Comparison of ENCODE assay signal across 18 mouse cellular contexts in genomic region chr6:88205386-88205700, GRCm38 (mm10). TPM values are rescaled to one million over a fixed set of nuclear protein-coding genes. Genes with fewer than 3 reads are reported as not detected.
DNase-seq lines count a peak whose midpoint lies in the region; ATAC-seq lines count a peak whose summit lies in the region.
"Had no signal": no experiment of that assay in that cellular context is flagged by ENCODE, and none has a peak within 500 bp of the region (broad histone marks: within the 10 kb centered on the region; RNA-seq: fewer than 3 reads in every experiment).

No protein-coding gene starts in this region.

- ATAC-seq in cerebellum, adult (ENCODE audit: insufficient number of reproducible peaks, low FRiP score, low TSS enrichment), result no peak

- peak; percentile 59 to 78 for DNase-seq in cerebellum, postnatal 10 days
- DNase-seq in kidney, postnatal 10 days, result peak; percentile 41
- no peak for DNase-seq in kidney, adult 18-20 months
- peak; percentile 51 for DNase-seq in urinary bladder, postnatal 14 days (ENCODE audit: low spot score)
- no peak for DNase-seq in urinary bladder, adult 2 months (ENCODE audit: low spot score)
- no peak for DNase-seq in Muller cell, postnatal 12 days (ENCODE audit: inconsistent ontology term)
- DNase-seq in left cerebral cortex, adult 8-10 months (ENCODE audit: low spot score in 2 of 2), result no peak
- DNase-seq: B cell, adult 2 months; cerebellum, adult 11-12 months; gastrocnemius, postnatal 10 days; layer of hippocampus, postnatal 36 days; thymus, postnatal 14 days had no signal

RNA-seq across cellular contexts. Expression of gene Gata2, which starts 11.7 kb away (rescaled TPM):
- polyA plus RNA-seq in urinary bladder, adult 2 months (2012; rRNA removed), result 41.4 and 55.5 TPM in 2 replicates
- 1 to 10 TPM; 4.4 to 6.8 (median 6.2) TPM for total RNA-seq in left cerebral cortex, adult 8-10 months (2022)

RNA-seq across cellular contexts. Expression of gene Dnajb8, which starts 16.7 kb away (rescaled TPM):
- polyA plus RNA-seq in urinary bladder, adult 2 months (2012; rRNA removed), result not detected in 2 replicates
- not detected for total RNA-seq in left cerebral cortex, adult 8-10 months (2022)
- total RNA-seq: gastrocnemius, postnatal 10 days; heart, postnatal 10 days; layer of hippocampus, postnatal 36 days; liver, adult 2 months had no signal
- polyA plus RNA-seq: forebrain, embryonic 12.5 days; intestine, embryonic 14.5 days; liver, adult 2 months; neural tube, embryonic 11.5 days had no signal

Comparison
In these comparisons a context has a peak if more than half of its experiments do, and no peak if none do; other contexts are left out.
1. DNase-seq: peak in cerebellum, postnatal 10 days (2 of 2), kidney, postnatal 10 days (single experiment) and urinary bladder, postnatal 14 days (single experiment); none in kidney, adult 18-20 months (single experiment), urinary bladder, adult 2 months (single experiment), Muller cell, postnatal 12 days (single experiment) and left cerebral cortex, adult 8-10 months (0 of 2).